Mouse (Mus musculus) CH12.LX (cell line): ENCODE measurements around the gene Eya4. TPM values are rescaled to one million over a fixed set of nuclear protein-coding genes. Genes with fewer than 3 reads are reported as not detected.

Experiments
- DNase-seq: peaks from one replicate; pipeline ENCODE4 v3.0.0-alpha.2; 2013; ENCODE audit errors: extremely low read depth
- H3K27ac ChIP-seq: 2 replicates; pipeline ENCODE4 v1.5.1; 2012; ENCODE audit warnings: low read depth, mild to moderate bottlenecking, control low read depth, moderate library complexity; ENCODE audit not compliant: insufficient read depth
- H3K27me3 ChIP-seq: replicated peaks from 2 replicates; pipeline ENCODE3; 2012; ENCODE audit warnings: inconsistent platforms
- H3K36me3 ChIP-seq, 2 experiments: replicated peaks in 1 of 2; 2 replicates each; pipeline versions ENCODE3 to v1.6.1; 2012; ENCODE audit warnings: inconsistent platforms in 1 of 2, low read length in 1 of 2, mild to moderate bottlenecking in 1 of 2, mixed read lengths in 1 of 2, moderate library complexity in 1 of 2; ENCODE audit not compliant: control insufficient read depth in 1 of 2, insufficient read depth in 1 of 2
- H3K4me1 ChIP-seq, 2 experiments: 2 replicates each; pipeline ENCODE4 v1.6.1; 2012; ENCODE audit warnings: inconsistent platforms in 1 of 2, moderate library complexity in 1 of 2; ENCODE audit not compliant: insufficient read depth in 2 of 2, control insufficient read depth in 1 of 2
- H3K4me2 ChIP-seq: 2 replicates; pipeline ENCODE4 v1.6.1; 2012; ENCODE audit warnings: low read depth, mild to moderate bottlenecking, control low read depth; ENCODE audit not compliant: poor library complexity, insufficient read depth, severe bottlenecking
- H3K4me3 ChIP-seq, 3 experiments: fragments of 150-350 bp in 1 of 3; sonication (generic) in 1 of 3; replicated peaks in 1 of 3; 2 replicates each; pipeline versions ENCODE3 to v1.5.1; 2011 to 2012; ENCODE audit warnings: low read depth in 2 of 3, low read length in 2 of 3, mild to moderate bottlenecking in 2 of 3, moderate library complexity in 2 of 3, control low read depth in 1 of 3, improper control_type of control experiment in 1 of 3, inconsistent platforms in 1 of 3, mixed read lengths in 1 of 3; ENCODE audit not compliant: poor library complexity in 1 of 3
- H3K79me2 ChIP-seq: replicated peaks from 2 replicates; pipeline ENCODE4 v1.6.1; 2012; ENCODE audit warnings: mild to moderate bottlenecking, moderate library complexity; ENCODE audit not compliant: control insufficient read depth, poor library complexity, insufficient read depth, severe bottlenecking; ENCODE audit errors: extremely low read depth
- H3K9ac ChIP-seq: 2 replicates; pipeline ENCODE4 v1.6.1; 2012; ENCODE audit warnings: low read depth, mild to moderate bottlenecking, control low read depth, moderate library complexity; ENCODE audit not compliant: insufficient read depth
- H3K9me3 ChIP-seq: replicated peaks from 2 replicates; pipeline ENCODE3; 2012; ENCODE audit warnings: low read length, inconsistent platforms, mixed read lengths
- BHLHE40 ChIP-seq: IDR thresholded peaks from 2 replicates; pipeline ENCODE4 v1.6.1; 2011; ENCODE audit warnings: mild to moderate bottlenecking, low read depth, low read length, improper control_type of control experiment
- CHD1 ChIP-seq: IDR thresholded peaks from 2 replicates; pipeline ENCODE4 v1.6.1; 2012; ENCODE audit warnings: low read depth, low read length, improper control_type of control experiment, inconsistent platforms
- CHD2 ChIP-seq: IDR thresholded peaks from 2 replicates; pipeline ENCODE4 v1.6.1; 2011; ENCODE audit warnings: low read length, improper control_type of control experiment
- CTCF ChIP-seq, 2 experiments: IDR thresholded peaks in 1 of 2; conservative IDR thresholded peaks in 1 of 2; 2 replicates each; pipeline ENCODE4 v1.5.1; 2011 to 2012; ENCODE audit warnings: low read depth in 2 of 2, low read length in 2 of 2, improper control_type of control experiment in 1 of 2, inconsistent platforms in 1 of 2, mild to moderate bottlenecking in 1 of 2, moderate library complexity in 1 of 2
- E2F4 ChIP-seq: IDR thresholded peaks from 2 replicates; pipeline ENCODE4 v1.6.1; 2011; ENCODE audit warnings: low read depth, low read length, improper control_type of control experiment; ENCODE audit not compliant: insufficient replicate concordance
- ELF1 ChIP-seq: IDR thresholded peaks from 2 replicates; pipeline ENCODE4 v1.6.1; 2014; ENCODE audit warnings: low read depth, mild to moderate bottlenecking, inconsistent platforms, low read length, improper control_type of control experiment
- EP300 ChIP-seq: IDR thresholded peaks from 2 replicates; pipeline ENCODE4 v1.6.1; 2011; ENCODE audit warnings: low read length, improper control_type of control experiment
- ETS1 ChIP-seq: conservative IDR thresholded peaks from 2 replicates; pipeline ENCODE4 v1.6.1; 2012; ENCODE audit warnings: low read depth, mild to moderate bottlenecking, inconsistent platforms, low read length, improper control_type of control experiment, moderate library complexity
- GABPA ChIP-seq: IDR thresholded peaks from 2 replicates; pipeline ENCODE4 v1.6.1; 2012; ENCODE audit warnings: low read depth, low read length, improper control_type of control experiment, inconsistent platforms; ENCODE audit not compliant: insufficient replicate concordance
- HCFC1 ChIP-seq: IDR thresholded peaks from 2 replicates; pipeline ENCODE4 v1.6.1; 2012; ENCODE audit warnings: low read depth, mild to moderate bottlenecking, inconsistent platforms, low read length, improper control_type of control experiment
- IRF4 ChIP-seq: IDR thresholded peaks from 2 replicates; pipeline ENCODE4 v1.6.1; 2014; ENCODE audit warnings: low read depth, mild to moderate bottlenecking, inconsistent platforms, low read length, improper control_type of control experiment
- JUN ChIP-seq: IDR thresholded peaks from 2 replicates; pipeline ENCODE4 v1.6.1; 2011; ENCODE audit warnings: low read depth, mild to moderate bottlenecking, low read length, improper control_type of control experiment, moderate library complexity; ENCODE audit not compliant: insufficient read depth
- JUND ChIP-seq: conservative IDR thresholded peaks from 2 replicates; pipeline ENCODE4 v1.6.1; 2011; ENCODE audit warnings: low read depth, low read length, improper control_type of control experiment
- KAT2A ChIP-seq: IDR thresholded peaks from 2 replicates; pipeline ENCODE4 v1.6.1; 2012; ENCODE audit warnings: low read length, improper control_type of control experiment, inconsistent platforms; ENCODE audit not compliant: insufficient replicate concordance
- MAFK ChIP-seq: IDR thresholded peaks from 2 replicates; pipeline ENCODE4 v1.6.1; 2011; ENCODE audit warnings: low read length, improper control_type of control experiment; ENCODE audit not compliant: insufficient replicate concordance
- MAX ChIP-seq: IDR thresholded peaks from 2 replicates; pipeline ENCODE4 v1.6.1; 2011; ENCODE audit warnings: low read length, improper control_type of control experiment
- MAZ ChIP-seq: IDR thresholded peaks from 2 replicates; pipeline ENCODE4 v1.6.1; 2012; ENCODE audit warnings: low read depth, mild to moderate bottlenecking, inconsistent platforms, low read length, improper control_type of control experiment, moderate library complexity
- MEF2A ChIP-seq: IDR thresholded peaks from 2 replicates; pipeline ENCODE4 v1.6.1; 2014; ENCODE audit warnings: low read depth, mild to moderate bottlenecking, inconsistent platforms, low read length, improper control_type of control experiment, borderline replicate concordance
- MXI1 ChIP-seq: IDR thresholded peaks from 2 replicates; pipeline ENCODE4 v1.6.1; 2011; ENCODE audit warnings: mild to moderate bottlenecking, low read depth, low read length, improper control_type of control experiment
- MYC ChIP-seq: IDR thresholded peaks from 2 replicates; pipeline ENCODE4 v1.6.1; 2011; ENCODE audit warnings: low read depth, mild to moderate bottlenecking, improper control_type of control experiment, low read length
- NELFE ChIP-seq: IDR thresholded peaks from 2 replicates; pipeline ENCODE4 v1.6.1; 2011; ENCODE audit warnings: low read depth, low read length, improper control_type of control experiment
- NRF1 ChIP-seq: IDR thresholded peaks from 2 replicates; pipeline ENCODE4 v1.6.1; 2014; ENCODE audit warnings: low read depth, mild to moderate bottlenecking, inconsistent platforms, low read length, improper control_type of control experiment, moderate library complexity
- PAX5 ChIP-seq: IDR thresholded peaks from 2 replicates; pipeline ENCODE4 v1.6.1; 2012; ENCODE audit warnings: low read length, inconsistent platforms, mixed read lengths
- POLR2A ChIP-seq: IDR thresholded peaks from 2 replicates; pipeline ENCODE4 v1.6.1; 2011; ENCODE audit warnings: low read depth, mild to moderate bottlenecking, improper control_type of control experiment, low read length
- POLR2AphosphoS2 ChIP-seq: IDR thresholded peaks from 2 replicates; pipeline ENCODE4 v1.6.1; 2011; ENCODE audit warnings: low read depth, low read length, improper control_type of control experiment
- RAD21 ChIP-seq: IDR thresholded peaks from 2 replicates; pipeline ENCODE4 v1.6.1; 2011; ENCODE audit warnings: low read depth, mild to moderate bottlenecking, low read length, improper control_type of control experiment, moderate library complexity
- RCOR1 ChIP-seq: conservative IDR thresholded peaks from 2 replicates; pipeline ENCODE4 v1.6.1; 2012; ENCODE audit warnings: low read depth, mild to moderate bottlenecking, inconsistent platforms, low read length, improper control_type of control experiment
- SIN3A ChIP-seq: IDR thresholded peaks from 2 replicates; pipeline ENCODE4 v1.6.1; 2012; ENCODE audit warnings: low read length, improper control_type of control experiment, inconsistent platforms
- SMC3 ChIP-seq: IDR thresholded peaks from 2 replicates; pipeline ENCODE4 v1.6.1; 2011; ENCODE audit warnings: low read depth, low read length, improper control_type of control experiment
- TBP ChIP-seq: conservative IDR thresholded peaks from 2 replicates; pipeline ENCODE4 v1.6.1; 2011; ENCODE audit warnings: low read depth, low read length, improper control_type of control experiment
- TCF12 ChIP-seq: IDR thresholded peaks from 2 replicates; pipeline ENCODE4 v1.6.1; 2014; ENCODE audit warnings: low read depth, mild to moderate bottlenecking, inconsistent platforms, low read length, improper control_type of control experiment
- UBTF ChIP-seq: IDR thresholded peaks from 2 replicates; pipeline ENCODE4 v1.6.1; 2012; ENCODE audit warnings: low read depth, mild to moderate bottlenecking, inconsistent platforms, low read length, improper control_type of control experiment, moderate library complexity
- USF1 ChIP-seq: IDR thresholded peaks from 2 replicates; pipeline ENCODE4 v1.6.1; 2014; ENCODE audit warnings: low read depth, mild to moderate bottlenecking, inconsistent platforms, low read length, improper control_type of control experiment
- USF2 ChIP-seq: conservative IDR thresholded peaks from 2 replicates; pipeline ENCODE4 v1.6.1; 2011; ENCODE audit warnings: low read depth, low read length, improper control_type of control experiment
- ZC3H11A ChIP-seq: IDR thresholded peaks from 2 replicates; pipeline ENCODE4 v1.6.1; 2012; ENCODE audit warnings: low read depth, mild to moderate bottlenecking, inconsistent platforms, low read length, improper control_type of control experiment
- ZKSCAN1 ChIP-seq: IDR thresholded peaks from 2 replicates; pipeline ENCODE4 v1.6.1; 2012; ENCODE audit warnings: low read depth, inconsistent platforms, low read length, improper control_type of control experiment, borderline replicate concordance
- ZMIZ1 ChIP-seq: IDR thresholded peaks from 2 replicates; pipeline ENCODE4 v1.6.1; 2012; ENCODE audit warnings: low read depth, mild to moderate bottlenecking, inconsistent platforms, low read length, improper control_type of control experiment
- ZNF384 ChIP-seq: IDR thresholded peaks from 2 replicates; pipeline ENCODE4 v1.6.1; 2012; ENCODE audit warnings: low read depth, low read length, improper control_type of control experiment, inconsistent platforms
- dilution Hi-C: fragments of 300-500 bp; cut with MboI; formaldehyde crosslinking; loops from 2 replicates; pipeline ENCODE4 v1.14.3; 2020; ENCODE audit warnings: low sequenced_read_pairs; ENCODE audit not compliant: extremely low pct_unique_long_range_greater_than_20kb, extremely low pct_ligation_motif_present
- in situ Hi-C: fragments of 300-500 bp; cut with MboI; formaldehyde crosslinking; loops from 3 replicates; pipeline ENCODE4 v1.14.3; 2019; ENCODE audit warnings: low sequenced_read_pairs, low pct_ligation_motif_present, low pct_unique_long_range_greater_than_20kb, mixed read lengths
- polyA plus RNA-seq: library from polyadenylated mRNA; unstranded; fragments of >175 nt; gene quantifications from 2 replicates; pipeline ENCODE4 v1.2.1, GENCODE M21; 2012; ENCODE audit warnings: low read depth; ENCODE audit not compliant: insufficient read length
- total RNA-seq, 2 experiments: library from RNA; depleted of rRNA; stranded (reverse); fragments of 300-350 nt in 1 of 2; fragments of >200 nt in 1 of 2; gene quantifications; 2 replicates each; pipeline ENCODE4 v1.2.3; 2012 to 2014

Gene Eya4
- total and polyA plus RNA-seq, 3 experiments, result 0.05 to 0.10 TPM; not detected in 1

- Histone ChIP-seq H3K4me2 (peak overlapping the region; percentile 50), H3K4me1 (no peaks in the 10 kb centered on the region; a peak in 2 of 4 replicates)
- peak; percentile 80 for DNase-seq
- TF ChIP-seq POLR2AphosphoS2 (no peak), E2F4 (no peak), TBP (no peak), JUN (no peak), ELF1 (no peak), RCOR1 (no peak), SMC3 (peak; percentile 88), JUND (no peak), KAT2A (no peak), USF1 (no peak), NRF1 (no peak), ZMIZ1 (no peak), BHLHE40 (no peak), ZNF384 (no peak), TCF12 (no peak), ZC3H11A (peak; percentile 39), UBTF (no peak), IRF4 (peak; percentile 26; the same call in 1 of the 2 replicates), MEF2A (0 out of 2 replicates have a peak, but pooled peaks have one; percentile 42), MAFK (no peak), GABPA (no peak), USF2 (no peak), CHD2 (0 out of 2 replicates have a peak, but pooled peaks have one; percentile 22), ZKSCAN1 (no peak), POLR2A (no peak), EP300 (no peak), ETS1 (no peak), PAX5 (no peak), HCFC1 (no peak), MAX (no peak), RAD21 (peak; percentile 89), NELFE (no peak), CTCF (conservative IDR thresholded peaks at IDR 0.05 in 1 of 2, IDR thresholded peaks at IDR 0.05 in 1 of 2; ENCODE audit: low read depth in 2 of 2, low read length in 2 of 2) (peak; percentile 91 to 95), SIN3A (no peak), CHD1 (no peak), MYC (peak; percentile 30; the same call in 1 of the 2 replicates), MXI1 (no peak), MAZ (no peak)
- TF ChIP-seq, all 38 proteins: peak for 8
- Histone ChIP-seq H3K9me3 (no peaks in the 10 kb centered on the region), H3K79me2 (no peaks in the 10 kb centered on the region), H3K9ac (no peak overlapping the region), H3K4me3 (no peak overlapping the region), H3K27ac (no peak overlapping the region), H3K36me3 (no peaks in the 10 kb centered on the region), H3K27me3 (no peaks in the 10 kb centered on the region)
- dilution Hi-C loops, result no loop called here
- in situ Hi-C loops, result loop anchor here (5.0 kb wide), 1 partner anchor 299 kb away; no protein-coding TSS in a partner anchor
Observed at GRCm38 (mm10) chr10:23080749-23081547, 269.6 kb downstream of the Eya4 start.
